Mouse (Mus musculus) layer of hippocampus, postnatal 36 days (tissue): ENCODE results near the gene Cdkn1c. TPM values are rescaled to one million over a fixed set of nuclear protein-coding genes. Genes with fewer than 3 reads are reported as not detected.

Experiments used
- DNase-seq, 2 experiments: peaks; one replicate each; pipeline ENCODE4 v3.0.0; 2022
- total RNA-seq, 2 experiments: library from RNA; stranded (reverse); gene quantifications; 2 replicates each; pipeline ENCODE4 v1.2.3; 2021

Gene Cdkn1c
- total RNA-seq, 2 experiments from 2014 or later: 3.6 to 6.7 TPM

DNA sequence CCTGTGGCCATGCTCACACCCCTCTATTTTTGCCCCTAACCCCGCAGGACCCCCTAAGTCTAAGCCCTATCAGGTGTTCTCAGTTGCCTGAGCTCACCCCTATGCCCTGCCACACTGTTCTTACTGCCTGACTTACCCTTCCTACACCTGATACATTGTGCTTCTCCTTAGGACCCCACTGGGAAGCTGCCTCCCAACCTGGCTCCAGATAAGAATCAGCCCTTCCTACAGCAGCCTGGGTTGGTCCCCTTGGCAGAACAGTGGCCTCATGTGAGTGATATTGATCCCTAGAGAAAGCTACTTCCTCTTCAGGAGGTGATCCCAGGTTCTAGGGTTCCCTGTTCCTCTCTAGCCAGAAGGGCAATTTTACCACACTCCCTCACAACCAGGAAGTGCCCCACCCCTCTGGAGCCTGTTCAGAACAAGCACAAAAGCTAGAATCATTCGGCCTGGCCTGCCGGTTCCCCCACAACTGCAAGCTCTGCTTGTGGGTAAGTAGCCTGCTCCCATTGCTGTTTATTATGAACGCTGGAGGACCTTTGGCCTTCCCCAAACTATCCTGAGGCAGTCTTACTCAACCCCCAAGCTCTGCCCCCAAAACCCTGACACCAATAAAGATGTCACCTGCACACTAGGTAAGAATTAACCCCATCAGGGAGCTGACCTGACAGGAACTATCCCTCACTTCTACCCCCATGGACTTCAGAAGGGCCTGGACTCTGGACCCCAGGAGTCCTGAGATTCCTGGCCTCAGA is 12.7 kb upstream of the Cdkn1c start, which contains the start of gene Slc22a18:
Gene Slc22a18, plus strand, starts transcription at position 390 of the 755 bp plus-strand sequence.
- no peak for DNase-seq

DNA sequence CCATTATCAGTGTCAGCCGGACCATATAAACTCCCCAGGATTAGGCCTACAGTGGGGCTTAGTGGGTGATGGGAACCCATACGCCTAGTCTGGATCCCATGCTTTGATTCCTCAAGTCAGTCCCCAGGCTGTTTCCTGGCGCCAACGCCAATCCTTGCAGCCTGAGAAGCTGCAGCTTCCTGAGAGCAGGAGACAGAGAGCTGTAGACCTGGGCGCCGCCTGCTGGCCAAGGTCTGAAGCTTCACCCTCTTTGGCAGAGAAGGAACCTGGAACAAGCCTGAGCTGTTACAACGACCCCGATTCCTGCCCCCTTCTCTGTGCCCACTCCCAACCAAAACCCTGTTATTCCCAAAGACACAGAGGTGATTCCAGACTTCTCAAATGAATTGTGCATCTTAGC is 9.1 kb upstream of the Cdkn1c start:
- peak; percentile 60 to 64 for DNase-seq

DNA sequence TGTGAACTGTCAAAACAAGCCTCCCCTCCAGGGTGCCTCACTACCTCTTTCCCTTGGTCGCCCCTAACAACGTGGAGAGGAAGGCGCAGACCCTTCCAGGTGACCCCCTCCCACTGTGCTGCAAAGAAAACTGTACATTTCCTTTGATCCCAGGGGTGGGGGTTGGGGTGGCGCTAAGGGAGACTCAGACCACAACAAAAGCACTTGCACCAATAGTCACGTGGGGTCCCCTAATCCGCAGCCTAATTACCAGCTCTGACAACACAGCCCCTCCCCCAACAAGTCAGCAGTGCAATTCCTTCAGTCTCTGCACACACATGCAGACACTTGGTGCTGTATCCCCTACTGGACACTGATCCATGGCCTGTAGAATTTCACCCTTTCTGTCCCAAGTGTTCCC is 6.9 kb upstream of the Cdkn1c start:
- DNase-seq: no peak

DNA sequence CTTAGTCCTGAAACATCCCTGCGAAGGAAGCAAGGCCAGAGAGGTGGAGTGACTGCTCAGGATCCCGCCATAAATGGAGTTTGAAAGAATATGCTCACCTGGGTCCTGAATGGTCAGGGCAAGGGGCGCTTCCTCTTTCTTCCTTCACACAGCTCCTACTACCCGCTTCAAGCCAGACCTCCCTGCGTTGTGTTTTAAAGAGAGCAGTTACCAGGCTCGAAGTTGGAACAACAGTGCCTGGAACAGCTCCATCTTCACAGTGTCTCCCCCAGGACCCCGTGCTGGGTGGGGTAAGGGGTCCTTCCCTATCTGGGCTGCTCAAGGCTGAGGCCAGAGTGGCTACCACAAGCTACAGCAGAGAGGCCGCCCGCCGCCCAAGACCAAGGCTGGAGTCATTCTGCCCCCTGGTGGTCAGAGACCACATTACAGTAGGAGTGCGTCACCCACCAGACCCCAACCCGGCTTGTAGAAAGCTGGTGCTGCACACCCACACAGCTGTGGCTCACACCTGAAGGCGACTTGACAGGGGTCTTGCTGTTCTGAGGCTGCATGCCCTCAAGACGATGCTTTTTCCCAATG is 5.3 kb upstream of the Cdkn1c start:
- DNase-seq: peak; percentile 79 to 80

DNA sequence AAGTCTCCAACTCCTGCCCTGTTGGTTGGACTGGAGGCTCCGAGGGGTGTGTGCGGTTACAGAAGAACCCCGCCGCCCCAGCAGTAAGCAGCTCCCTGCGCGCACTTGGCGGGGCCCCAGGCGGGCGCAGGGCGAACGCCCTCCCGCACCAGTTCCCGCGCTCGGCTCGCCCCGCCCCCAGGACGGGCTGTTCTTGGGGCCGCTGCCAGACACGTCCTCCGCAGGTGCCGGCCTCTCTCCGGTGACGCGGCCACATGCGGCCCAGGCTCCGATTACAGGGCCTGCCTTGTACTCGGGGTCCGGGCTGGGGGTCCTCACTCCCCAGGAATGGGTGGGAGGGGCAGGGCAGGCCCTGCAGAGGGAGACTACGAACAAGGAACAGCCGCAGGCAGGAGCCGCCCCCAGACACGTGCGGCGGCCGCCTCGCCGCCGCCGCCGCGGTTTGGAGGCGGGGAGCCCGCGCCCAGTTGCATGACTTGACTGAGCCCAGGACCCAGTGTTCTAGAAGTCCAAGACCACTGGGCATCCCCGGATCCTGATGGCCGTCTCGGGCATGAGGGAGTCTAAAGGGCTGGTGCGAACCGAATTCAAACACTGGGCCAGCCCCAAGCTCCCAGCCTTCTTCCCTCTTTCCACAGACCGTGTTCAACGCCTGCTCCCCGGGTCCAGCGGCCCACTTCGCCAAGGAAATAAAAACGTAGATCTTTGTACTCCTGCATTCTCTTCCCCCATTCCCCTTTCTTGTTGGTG is 4.1 kb upstream of the Cdkn1c start:
- DNase-seq: peak in 1 of 2 experiments; percentile 17

DNA sequence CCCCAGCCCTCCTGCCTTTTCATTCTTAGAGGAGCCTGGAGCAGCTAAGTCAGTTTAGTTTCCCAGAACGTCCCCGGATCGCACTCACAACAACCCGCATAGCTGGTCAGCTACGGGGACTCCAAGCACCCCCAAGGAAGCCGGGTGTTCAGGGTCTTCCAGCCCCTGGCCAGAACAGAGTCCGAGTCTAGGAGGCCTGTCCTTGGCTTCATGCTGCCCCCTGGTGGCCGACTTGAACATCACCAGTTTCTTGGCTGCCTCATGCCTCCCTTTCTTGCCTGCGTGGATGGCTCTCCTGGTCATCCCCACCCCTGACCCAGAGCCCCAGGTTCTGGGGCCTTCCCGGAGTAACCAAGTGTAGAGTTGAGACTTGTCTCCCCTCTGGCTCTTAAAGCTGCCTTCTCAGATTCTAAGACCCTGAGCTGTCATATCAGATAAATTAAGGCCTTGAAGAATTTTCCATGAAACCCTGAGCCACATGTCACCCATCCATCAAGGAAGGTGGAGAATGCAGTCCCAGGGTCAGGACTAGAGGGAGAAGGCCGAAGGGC is 3.1 kb upstream of the Cdkn1c start:
- peak; percentile 70 to 73 for DNase-seq

DNA sequence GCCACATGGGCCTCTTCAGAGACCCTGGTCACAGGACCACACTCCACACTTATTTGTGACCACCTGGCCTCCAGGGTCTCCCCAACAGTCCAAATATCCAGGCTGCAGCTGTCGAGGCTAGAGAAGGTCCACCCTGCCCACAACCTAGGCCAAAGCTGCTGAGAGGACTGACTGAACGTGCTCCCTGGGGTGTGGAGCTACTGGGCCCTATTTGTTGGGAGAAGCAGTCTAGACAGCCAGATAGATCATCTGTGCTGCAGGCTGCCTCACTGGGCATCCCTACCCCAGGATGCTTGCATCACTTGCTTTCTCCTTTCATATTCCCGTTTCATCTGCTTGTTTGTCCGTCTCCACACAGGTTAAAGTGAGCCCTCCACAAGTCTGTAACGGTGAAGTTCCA is 1.7 kb upstream of the Cdkn1c start:
- no peak for DNase-seq

DNA sequence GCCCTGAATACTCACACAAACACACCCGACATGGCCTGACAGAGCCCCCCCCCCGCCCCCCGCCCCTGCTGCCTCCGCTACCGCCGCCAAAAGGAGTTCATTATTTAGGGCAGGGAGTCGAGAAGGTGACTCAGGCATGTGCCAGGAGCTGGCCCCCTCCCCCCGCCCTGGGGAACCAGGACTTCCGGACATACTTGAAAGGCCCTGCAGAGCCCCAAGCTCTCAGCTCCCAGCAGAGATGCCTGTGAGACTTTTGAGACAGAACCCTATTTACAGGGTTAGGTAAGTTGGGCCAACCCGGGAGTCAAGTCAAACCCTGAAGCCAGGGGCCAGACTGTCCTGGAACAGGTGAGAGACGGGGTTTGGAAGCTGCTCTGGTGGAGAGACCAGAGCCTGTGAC is 1.1 kb upstream of the Cdkn1c start:
- no peak for DNase-seq

DNA sequence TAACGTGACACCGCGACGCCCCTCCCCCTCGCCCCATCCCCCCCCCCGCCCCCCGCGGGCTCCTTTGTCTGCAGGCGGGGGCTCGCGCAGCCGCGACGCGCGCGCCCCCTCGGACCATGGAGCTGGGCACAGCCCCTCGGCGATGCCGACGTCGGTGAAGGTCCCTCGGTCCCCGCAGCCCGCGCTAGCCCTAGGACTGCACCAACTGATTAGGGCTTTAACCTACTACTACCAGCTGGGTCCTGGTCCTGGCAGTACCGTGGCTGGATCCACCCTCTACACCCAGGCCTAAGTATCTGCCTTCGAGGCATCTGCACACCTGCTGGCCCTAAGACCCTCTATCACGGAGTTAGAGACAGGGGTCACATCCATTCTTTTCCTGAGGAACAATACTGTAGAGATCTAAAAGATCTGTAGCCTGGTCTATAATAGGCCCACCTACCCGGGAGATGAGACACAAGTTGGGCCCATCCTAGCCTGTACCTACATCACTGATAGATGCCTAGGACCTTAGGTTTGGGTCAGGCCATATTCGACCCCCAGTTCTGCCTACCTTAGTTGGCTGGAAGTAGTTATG is 532 bp upstream of the Cdkn1c start:
- DNase-seq: no peak

DNA sequence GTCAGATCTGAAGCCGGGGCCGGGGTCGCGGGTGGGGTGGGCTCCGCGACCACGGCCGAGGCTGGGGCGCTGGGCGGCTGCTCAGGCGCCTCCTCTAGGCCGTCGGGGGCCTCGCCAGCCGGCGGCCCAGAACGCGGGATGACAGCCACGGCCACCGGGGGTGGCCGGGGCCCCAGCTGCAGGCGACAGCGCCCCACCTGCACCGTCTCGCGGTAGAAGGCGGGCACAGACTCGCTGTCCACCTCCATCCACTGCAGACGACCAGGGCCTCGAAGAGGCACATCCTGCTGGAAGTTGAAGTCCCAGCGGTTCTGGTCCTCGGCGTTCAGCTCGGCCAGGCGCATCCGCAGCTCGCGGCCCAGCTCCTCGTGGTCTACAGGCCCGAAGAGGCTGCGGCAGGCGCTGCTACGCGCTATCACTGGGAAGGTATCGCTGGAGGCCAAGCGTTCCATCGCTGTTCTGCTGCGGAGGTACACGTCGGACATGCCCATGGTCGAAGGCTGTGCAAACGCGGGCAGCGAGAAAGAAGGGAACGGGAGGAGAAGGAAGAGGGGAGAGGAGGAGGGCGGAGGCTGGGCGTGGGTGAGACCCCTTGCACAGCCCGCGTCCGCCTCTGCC is 524 bp downstream of the Cdkn1c start:
- DNase-seq: no peak

DNA sequence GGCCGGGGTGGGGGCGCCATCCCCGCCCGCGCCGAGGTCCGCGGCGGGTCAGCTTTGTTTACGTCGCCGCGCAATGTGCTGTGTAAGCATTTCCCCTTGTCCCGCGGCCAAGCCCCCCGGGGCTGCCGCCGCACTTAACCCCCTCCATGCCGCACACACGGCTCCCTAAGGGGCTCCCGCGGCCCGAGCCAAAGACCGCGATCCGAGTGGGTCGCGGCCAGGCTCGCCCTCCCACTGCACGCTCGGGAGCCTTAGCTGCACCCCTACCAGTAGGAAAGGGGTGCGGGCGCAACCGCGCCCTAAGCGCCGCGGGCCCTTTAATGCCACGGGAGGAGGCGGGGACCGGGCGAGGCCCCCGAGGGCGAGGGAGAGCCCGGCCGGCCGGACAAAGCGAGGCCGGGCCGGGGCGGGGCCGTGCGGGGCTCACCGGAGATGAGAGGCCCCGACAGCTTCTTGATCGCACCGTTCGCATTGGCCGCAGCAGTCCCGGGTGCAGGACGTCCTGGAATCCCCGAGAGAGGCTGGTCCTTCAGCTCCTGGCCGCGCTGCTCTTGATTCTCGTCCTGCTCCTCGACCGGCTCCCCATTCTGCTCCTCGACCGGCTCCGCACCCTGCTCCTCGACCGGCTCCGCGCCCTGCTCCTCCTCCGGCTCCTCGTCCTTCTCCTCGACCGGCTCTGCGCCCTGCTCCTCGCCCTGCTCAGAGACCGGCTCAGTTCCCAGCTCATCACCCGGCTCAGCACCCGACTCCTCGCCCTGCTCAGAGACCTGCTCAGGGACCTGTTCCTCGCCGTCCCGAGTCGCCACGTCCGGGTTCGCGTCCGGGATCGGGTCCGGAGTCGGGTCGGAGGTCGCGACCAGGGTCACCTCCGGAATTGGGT is 1.3 kb downstream of the Cdkn1c start:
- no peak for DNase-seq

DNA sequence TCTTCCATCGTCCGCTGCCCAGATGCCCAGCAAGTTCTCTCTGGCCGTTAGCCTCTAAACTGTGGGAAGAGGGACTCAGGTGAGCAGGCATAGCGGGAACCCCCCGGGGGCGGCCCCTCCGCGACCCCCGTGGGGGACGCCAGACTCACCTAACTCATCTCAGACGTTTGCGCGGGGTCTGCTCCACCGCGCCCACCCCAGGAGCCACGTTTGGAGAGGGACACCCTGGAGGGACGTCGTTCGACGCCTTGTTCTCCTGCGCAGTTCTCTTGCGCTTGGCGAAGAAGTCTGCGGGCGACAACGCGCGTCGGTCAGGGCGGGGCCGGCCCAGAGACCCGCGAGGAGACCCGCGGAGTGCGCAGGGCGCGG is 1.9 kb downstream of the Cdkn1c start:
- DNase-seq: no peak

DNA sequence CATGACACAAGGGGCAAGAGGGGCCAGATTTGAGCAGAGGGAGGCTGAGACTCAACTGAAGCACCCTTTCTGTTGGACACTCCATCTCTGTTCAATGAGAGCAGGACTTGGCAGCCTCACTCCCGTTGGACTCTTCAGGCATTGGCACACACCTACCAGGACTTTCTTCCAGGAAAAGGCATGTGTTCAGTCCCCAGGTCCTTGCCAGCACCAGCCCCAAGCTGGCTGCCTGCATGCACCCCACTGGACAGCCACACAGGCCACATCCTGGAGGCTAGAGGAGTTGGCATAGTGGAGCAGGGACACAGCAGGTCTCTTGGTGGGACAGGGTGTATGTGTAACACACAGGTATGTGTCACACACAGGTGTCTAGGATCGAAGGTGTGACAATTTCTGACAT is 13.7 kb downstream of the Cdkn1c start:
- DNase-seq: no peak

DNA sequence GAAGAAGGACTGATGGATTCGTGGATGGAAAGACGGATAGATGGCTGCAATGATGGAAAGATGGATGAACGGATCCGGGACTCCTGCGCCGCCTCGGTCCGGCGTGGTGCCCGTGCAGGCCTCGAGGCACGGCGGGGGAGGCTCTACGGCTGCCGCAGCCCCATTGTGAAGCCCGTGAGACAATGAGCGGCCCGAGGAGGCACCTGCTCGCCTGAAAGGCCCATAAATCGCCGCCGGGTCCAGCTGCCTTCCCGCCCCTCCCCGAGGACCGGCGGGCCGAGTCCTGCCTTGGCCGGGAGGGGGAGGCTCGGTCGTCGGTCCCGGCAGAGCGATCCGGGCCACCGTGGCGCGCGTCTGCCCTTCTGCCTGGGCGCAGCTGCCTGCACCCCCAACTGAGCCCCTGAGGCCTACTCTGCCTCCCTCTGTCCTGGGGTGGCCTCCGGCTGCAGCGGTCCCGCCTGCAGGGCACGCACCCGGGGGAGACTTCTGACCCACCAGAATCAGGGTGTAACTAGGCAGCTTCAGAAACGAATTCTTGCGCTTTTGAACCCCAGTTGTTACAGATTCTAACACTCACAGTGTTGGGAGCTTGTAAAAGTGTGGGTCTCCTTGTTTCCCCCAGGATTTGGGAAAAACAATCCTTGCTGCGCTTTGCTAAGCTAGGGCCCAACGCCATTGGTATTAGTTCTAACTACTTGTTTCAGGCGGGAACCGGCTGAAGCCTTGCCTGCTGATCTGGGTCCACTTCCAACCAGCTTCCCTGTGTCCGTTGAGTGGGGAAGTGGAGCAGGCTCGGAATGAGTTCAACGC is 15.0 kb downstream of the Cdkn1c start:
- DNase-seq: no peak

DNA sequence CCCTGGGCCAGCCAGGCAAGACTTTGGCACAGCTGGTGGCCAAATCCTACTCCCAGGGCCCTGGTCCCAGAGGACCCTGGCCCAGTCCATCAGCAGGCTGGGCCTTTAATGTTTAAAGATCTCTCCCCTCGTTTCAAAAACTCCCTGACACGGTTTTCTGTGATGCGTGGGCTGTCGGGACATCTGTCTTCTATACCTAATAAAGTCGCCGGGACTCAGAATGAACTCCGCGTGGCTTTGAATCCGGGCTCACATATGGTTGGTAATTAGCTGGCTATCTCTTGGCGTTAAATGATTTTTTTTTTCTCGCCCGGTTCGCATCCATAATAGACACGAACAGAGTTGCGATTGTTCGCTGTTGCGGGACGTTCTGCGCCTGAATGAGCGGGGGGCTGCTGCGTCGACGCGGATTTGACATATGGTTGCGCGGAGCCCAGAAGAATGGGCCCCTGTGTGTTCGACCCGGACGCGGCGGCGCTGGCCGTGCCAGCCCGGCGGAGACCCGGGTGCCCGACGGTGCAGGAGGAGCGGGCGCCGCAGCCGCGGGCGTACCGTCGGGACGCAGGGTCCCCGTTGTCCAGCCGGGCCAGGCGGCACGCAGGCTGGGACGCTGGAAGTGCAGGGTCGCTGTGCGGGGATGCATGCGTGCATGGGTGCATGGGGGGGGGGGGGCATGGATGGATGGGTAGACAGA is 15.7 kb downstream of the Cdkn1c start:
- no peak for DNase-seq

DNA sequence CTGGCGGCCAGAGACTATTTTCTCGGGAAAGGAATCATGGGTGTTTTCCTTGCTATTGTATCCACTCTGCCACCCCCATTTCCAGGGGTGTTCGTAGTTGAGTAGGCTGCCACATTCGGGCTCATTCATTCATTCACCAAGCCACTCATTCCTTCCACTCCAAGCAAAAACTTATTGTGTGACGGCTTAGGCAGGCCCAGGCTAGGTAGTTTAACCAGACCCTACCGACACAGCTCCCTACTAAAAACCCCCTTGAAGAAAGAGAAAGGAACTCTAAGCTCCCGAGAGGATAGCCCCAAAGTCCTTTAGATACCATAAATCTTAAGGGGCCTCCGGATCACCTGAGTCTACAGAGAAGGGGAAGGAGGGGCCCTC is 16.3 kb downstream of the Cdkn1c start:
- DNase-seq: no peak

DNA sequence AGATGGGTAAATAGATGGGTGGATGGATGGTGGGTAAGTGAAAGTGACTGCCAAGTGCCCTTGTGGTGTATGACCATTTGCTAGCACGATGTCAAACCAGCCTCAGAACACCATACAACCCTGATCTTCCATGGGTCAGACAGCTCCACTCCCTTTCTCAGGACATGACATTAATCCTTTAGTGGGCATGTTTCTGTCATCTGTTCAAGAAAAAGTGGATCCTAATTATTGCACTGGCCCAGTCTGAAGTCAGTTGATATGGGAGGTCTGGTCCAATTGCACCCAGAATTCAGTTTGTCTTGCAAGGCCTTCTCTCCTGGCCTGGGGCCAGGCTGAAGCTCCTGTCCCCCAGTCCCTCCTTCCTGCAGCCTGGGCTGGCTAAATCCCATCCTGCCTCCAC is 21.9 kb downstream of the Cdkn1c start:
- DNase-seq: no peak

DNA sequence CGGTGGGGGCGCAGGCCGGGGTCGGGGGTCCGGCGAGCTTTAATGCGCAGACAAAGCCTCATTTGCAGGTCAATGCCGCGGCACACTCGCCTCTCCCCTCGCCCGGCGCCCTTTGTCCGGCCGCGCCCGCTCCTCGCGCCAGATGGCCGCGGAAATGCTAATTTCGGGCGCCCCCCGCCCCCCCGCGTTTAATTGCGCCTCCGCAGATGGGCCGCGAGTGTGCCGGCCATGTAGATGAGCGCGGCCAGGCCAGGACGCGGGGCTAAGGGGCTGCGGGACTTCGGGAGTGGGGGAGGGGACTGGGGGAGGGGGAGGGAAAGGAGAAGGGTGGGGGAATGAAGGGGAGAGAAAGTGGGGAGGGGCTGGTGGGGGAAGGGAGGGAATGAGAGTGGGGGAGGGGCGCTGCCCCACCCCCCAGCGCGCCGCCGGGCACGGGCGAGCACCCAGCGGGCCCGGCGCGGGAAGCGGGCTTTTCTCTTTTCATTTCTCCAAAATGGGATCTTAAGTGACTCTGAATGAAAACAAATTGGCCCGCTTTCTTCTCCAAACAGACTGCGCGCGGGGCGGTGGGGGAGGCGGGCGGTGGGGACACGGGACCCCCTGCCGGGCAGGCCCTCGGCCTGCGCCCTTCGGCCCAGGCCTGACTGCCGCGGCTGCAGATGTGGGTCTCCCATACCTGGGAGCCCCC is 22.8 kb downstream of the Cdkn1c start:
- no peak for DNase-seq

DNA sequence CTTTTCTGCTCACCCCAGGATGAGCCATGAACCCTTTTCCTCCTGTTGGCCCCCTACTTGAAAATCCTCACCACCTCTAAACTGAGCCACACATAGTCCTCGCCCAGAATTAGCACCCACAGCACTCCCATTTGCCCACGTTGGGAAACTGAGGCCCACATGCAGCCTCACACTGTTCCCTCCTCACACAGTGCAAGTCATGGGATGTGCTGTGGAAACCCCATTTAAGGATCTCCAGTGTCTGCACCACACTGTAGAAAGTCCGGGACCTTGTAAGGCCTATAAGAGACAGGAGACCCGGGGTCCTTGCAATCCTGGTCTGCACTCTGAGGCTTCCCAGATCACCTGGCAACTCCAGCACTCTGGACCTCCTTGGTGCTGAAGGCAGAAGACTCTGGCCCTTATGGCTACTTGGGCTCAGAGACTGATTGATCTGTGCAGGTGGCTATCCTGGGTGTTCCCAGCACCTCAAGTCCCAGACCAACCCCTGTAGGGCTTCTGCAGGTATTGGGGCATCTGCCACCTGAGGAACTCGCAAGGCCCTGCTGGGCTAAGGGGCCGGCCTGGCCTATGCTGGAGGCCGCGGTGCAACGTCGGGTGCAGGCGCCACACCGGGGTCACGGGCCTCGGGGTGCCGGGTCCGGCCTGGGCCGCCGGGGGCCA is 23.5 kb downstream of the Cdkn1c start:
- DNase-seq: no peak
